Mouse (Mus musculus) naive thymus-derived CD4-positive, alpha-beta T cell, adult 5 months (primary cell): ENCODE data around the gene Hhex. TPM values are rescaled to one million over a fixed set of nuclear protein-coding genes. Genes with fewer than 3 reads are reported as not detected.

Source experiments
- polyA plus RNA-seq: library from polyadenylated mRNA; unstranded; fragments of 100-300 nt; shearing (Covaris generic); gene quantifications from one replicate; pipeline ENCODE4 v1.2.1, GENCODE M21; 2017

Gene Hhex
- not detected for polyA plus RNA-seq

DNA sequence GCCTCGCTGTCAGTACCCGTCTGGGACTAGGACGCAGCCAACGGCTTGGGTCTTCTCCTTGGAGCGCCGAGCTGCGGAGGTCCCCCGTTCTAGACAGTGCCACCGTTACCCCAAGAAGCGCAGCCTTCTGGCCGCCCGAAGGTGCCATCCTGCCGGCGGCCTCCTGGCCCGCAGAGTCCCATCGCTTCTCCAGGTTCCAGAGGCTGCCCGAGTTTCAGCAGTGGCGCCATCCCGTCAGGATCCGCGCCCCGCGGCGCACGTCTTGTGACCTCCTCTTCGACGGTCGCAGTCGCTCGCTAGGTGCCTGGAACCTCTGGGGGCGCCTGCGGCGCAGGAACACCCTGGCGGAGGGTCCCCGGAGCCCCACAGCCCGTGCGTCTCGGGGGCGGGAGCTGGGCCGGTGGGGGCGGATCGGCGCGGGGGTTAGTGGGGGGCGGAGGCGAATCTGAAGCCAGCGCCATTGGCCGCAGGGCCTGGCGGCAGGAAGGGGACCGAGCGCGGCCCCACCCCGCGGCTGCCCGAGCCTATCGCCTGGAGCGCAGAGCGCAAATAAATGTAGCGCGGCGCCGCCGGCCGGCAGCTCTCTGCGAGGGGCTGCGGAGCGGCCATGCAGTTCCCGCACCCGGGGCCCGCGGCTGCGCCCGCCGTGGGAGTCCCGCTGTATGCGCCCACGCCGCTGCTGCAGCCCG is at the start of gene Hhex:
Hhex (plus strand) TSS at position 548 of the 689 bp plus-strand sequence.

Other genes with a start within 250 kb of the Hhex start
- gene March5, start 227.3 kb upstream of the Hhex start, polyA plus RNA-seq: 106 TPM
- gene Cpeb3, start 226.2 kb upstream of the Hhex start, polyA plus RNA-seq: 0.87 TPM
- 80.2 TPM for gene Ide, start 97.0 kb upstream of the Hhex start, polyA plus RNA-seq
- 0.55 TPM for gene Kif11, start 58.4 kb upstream of the Hhex start, polyA plus RNA-seq
- gene Exoc6, start 115.6 kb downstream of the Hhex start, polyA plus RNA-seq: 42.9 TPM